Mouse (Mus musculus): ENCODE data around the gene Nlk. TPM values are rescaled to one million over a fixed set of nuclear protein-coding genes. Genes with fewer than 3 reads are reported as not detected.
"Not testable (repeated sequence)": the region's sequence is repeated elsewhere in the genome, so short reads cannot be mapped to it uniquely, and the experiment has no call there.

Nlk gene
- total RNA-seq, 2 experiments from 2014 or later, result 16.6 to 19.5 TPM

- no peak for ATAC-seq (replicated peaks; ENCODE audit: poor library complexity)
Observed at GRCm38 (mm10) chr11:78598763-78599415, 98.3 kb downstream of the Nlk start.

DNA sequence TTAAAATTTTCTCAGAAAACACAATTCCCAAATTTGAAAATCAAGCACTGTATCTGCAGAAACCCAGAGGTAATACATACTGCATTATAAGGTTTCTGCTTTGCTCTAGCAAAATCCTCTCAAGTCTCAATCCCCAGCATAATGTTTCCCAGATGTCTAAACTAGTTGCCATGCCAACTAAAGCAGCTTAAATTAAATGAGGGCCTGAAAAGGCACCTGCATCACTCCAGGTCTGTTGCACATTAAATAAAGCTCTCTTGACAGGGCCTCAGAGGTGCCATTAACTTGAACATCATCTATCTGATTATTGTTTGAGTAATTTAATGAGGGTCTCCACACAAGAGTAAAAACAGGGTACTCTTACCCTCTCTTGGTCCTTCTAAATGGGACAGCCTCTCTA, 100.4 kb downstream of the Nlk start:
- no peak for ATAC-seq (replicated peaks; ENCODE audit: poor library complexity)

- peak; percentile 35; the same call in 1 of the 2 replicates for ATAC-seq (replicated peaks; ENCODE audit: poor library complexity)
Observed at GRCm38 (mm10) chr11:78595773-78596172, 101.4 kb downstream of the Nlk start.

DNA sequence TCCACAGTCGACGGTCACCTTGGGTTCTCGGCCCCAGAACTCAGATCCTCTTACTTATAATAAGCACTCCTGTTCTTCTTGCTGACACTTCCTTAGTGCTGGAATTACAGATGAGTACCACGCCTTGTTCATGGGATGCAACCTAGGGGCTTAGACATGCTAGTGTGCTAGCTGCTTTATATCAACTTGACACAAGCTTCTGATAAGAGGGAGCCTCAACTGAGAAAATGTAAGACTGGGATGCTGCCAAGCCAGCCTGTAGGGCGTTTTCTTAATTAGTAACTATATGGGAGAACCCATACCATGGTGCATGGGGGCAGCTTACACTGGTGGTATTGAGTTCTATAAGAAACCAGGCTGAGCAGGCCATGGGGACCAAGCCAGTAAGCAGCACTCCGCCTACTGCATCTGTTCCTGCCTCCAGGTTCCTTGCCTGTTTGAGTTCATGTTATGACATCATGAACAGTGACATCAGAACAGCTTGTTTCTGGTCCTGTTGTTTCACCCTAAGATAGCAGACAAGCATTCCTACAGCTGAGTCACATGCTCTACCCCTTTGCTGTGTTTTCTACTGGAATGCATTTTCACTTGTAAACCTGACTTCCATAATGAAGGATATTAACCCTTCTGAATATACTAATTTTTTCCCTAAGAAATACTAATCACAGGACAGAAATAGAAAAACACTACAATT, 102.8 kb downstream of the Nlk start:
- peak; percentile 72 for ATAC-seq (replicated peaks; ENCODE audit: poor library complexity)

GRCm38 (mm10) chr11:78587677-78588076, 109.5 kb downstream of the Nlk start:
- not testable (repeated sequence) for ATAC-seq (replicated peaks; ENCODE audit: poor library complexity)

- ATAC-seq (replicated peaks; ENCODE audit: poor library complexity), result no peak
Observed at GRCm38 (mm10) chr11:78586099-78586498, 111.1 kb downstream of the Nlk start.

- peak; percentile 76 for ATAC-seq (replicated peaks; ENCODE audit: poor library complexity)
Observed at GRCm38 (mm10) chr11:78582848-78583247, 114.3 kb downstream of the Nlk start.

DNA sequence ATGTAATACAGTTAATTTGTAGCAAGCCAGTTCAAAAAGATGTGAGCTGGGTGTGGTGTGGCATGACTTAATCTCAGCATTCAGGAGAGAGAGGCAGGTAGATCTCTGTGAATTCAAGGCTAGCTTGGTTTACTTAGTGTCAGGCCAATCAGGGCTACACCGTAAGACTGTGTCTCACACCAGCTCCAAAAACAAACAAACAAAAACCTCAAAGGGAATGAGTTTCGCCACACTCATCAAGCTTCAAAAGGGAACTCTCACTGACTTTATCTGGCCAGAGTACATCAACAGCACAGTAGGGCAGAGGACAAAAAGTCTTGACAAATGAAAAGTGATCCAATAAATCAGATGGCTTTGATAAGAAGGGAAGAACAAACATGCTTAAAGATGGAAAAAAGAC, 122.2 kb downstream of the Nlk start:
- ATAC-seq (replicated peaks; ENCODE audit: poor library complexity), result 0 out of 2 replicates have a peak, but pooled peaks have one; percentile 11

GRCm38 (mm10) chr11:78574536-78574935, 122.6 kb downstream of the Nlk start:
- peak; percentile 88 for ATAC-seq (replicated peaks; ENCODE audit: poor library complexity)

- not testable (repeated sequence) for ATAC-seq (replicated peaks; ENCODE audit: poor library complexity)
Observed at GRCm38 (mm10) chr11:78574031-78574430, 123.1 kb downstream of the Nlk start.

GRCm38 (mm10) chr11:78571854-78572253, 125.3 kb downstream of the Nlk start:
- peak; percentile 46 for ATAC-seq (replicated peaks; ENCODE audit: poor library complexity)

DNA sequence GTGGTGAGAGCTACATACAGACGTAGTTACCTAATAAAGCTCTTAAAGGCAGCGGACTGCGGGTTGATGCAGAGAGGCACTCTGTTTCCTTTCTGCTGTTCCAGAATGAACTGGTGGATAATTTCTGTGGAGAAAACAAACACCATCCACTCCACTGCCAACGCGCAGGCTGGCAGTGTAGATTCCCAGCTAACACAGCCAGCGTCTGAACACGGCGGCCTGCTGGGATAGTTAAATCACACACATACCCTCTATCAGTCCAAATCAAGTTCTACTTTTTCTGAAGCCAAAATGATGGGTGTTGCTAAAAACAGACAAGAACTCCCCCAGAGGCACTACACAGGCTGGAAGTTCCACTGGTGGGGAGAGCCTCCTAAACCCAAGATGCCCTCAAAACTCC, 125.7 kb downstream of the Nlk start:
- no peak for ATAC-seq (replicated peaks; ENCODE audit: poor library complexity)

DNA sequence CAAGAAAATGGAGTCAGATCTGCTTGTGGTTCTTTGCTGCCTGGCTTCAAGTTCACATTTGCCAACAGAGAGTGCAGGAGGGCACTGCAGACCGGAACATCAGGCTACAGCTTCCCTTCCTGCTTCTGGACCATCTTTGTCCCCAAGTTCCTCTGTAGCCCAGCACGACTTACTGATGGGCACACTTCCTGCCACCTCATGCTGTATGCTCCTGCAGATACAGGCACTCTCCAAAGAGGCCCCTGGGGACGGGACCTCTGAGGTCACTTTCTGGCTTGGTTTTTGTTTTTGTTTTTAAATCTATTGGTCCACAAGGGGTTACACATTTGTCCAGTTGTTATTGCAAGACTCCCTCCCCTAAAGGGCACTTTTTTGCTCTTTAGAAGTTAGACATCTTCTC, 127.4 kb downstream of the Nlk start:
- ATAC-seq (replicated peaks; ENCODE audit: poor library complexity), result no peak

DNA sequence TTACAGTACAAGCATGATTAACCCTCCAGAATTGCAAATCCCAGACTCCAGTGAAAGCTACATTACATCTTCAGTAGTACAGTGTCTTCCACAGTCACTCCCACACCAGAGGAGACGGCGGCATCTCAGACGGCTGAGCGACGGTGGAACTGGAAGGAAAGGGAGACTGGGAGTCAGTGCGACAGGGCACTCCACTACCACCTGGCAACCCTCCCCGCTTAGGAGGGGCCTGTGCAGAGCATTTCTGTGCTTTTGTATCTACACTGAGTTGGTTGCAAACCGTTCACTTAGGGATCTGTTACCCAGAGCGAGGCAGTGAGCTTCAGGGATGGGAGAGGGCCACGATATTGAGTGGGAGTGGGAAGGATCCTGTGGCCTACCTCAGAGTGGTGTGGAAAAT, 128.3 kb downstream of the Nlk start:
- ATAC-seq (replicated peaks; ENCODE audit: poor library complexity), result no peak

GRCm38 (mm10) chr11:78567614-78568013, 129.6 kb downstream of the Nlk start:
- ATAC-seq (replicated peaks; ENCODE audit: poor library complexity), result no peak

DNA sequence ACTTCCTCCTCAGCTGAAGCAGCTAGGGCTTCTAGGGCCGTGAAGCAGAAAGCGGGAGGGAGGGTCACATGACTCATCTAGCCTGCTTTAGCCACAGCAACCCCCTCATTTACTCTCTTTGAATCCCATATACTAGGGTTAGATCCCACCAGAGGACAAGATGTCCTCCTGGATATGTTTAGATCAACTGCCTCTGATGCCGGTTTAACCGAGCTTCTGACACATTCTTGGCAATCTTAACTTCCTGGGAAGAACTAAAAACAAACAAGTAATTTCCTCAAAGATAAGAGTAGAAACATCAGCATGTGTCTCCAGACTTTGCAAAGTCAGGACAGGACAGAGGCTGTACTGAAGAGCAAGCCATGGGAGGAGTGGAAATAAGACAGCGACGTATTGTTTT, 130.4 kb downstream of the Nlk start:
- peak; percentile 34; the same call in 1 of the 2 replicates for ATAC-seq (replicated peaks; ENCODE audit: poor library complexity)

- ATAC-seq (replicated peaks; ENCODE audit: poor library complexity), result peak; percentile 91
Observed at GRCm38 (mm10) chr11:78560447-78560846, 136.7 kb downstream of the Nlk start.

DNA sequence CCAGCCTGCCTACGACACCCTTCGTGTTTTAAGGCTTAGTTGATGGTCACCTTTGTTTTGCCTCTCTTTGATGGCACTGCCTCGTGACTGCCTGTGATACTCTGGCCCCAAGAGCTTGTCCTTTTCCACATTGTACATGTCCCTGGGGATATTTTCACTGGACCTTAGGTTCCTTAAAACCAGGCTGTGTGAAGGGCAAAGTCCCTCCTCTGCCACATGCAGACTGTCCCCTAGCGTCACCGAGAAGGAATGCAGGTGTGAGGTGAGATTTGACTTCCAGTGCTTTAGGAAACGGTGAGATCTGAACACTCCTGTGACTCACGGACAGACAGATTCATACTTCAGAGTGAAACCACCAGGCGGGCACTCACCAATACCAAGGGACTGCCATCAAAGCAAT, 139.9 kb downstream of the Nlk start:
- ATAC-seq (replicated peaks; ENCODE audit: poor library complexity), result peak; percentile 49; the same call in 1 of the 2 replicates

- no peak for ATAC-seq (replicated peaks; ENCODE audit: poor library complexity)
Observed at GRCm38 (mm10) chr11:78556070-78556469, 141.1 kb downstream of the Nlk start.

GRCm38 (mm10) chr11:78555623-78556022, 141.6 kb downstream of the Nlk start:
- ATAC-seq (replicated peaks; ENCODE audit: poor library complexity), result no peak

DNA sequence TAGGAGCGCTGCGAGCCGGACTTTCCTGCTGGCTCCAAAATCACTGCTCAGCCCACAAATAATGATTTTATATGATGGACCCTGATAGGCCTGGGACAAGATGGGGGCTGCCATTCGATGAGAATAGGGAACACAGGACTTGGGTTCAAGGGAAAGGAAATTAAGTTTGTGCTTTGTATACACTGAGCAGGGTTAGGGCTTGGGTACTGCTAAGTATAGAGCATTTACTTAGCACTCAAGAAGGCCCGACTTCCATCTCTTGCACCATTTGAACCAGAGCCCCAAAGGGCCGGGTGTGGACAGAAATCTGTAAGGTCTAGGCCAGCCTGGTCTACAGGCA, 146.1 kb downstream of the Nlk start:
- no peak for ATAC-seq (replicated peaks; ENCODE audit: poor library complexity)
